Mouse (Mus musculus): ENCODE data around the gene Capzb. TPM values are rescaled to one million over a fixed set of nuclear protein-coding genes. Genes with fewer than 3 reads are reported as not detected.
A peak's percentile ranks its signal among the peaks of the same experiment; 100 is the strongest.

Capzb gene
- polyA plus RNA-seq, 1 experiment from 2014 or later, result 399 TPM

DNA sequence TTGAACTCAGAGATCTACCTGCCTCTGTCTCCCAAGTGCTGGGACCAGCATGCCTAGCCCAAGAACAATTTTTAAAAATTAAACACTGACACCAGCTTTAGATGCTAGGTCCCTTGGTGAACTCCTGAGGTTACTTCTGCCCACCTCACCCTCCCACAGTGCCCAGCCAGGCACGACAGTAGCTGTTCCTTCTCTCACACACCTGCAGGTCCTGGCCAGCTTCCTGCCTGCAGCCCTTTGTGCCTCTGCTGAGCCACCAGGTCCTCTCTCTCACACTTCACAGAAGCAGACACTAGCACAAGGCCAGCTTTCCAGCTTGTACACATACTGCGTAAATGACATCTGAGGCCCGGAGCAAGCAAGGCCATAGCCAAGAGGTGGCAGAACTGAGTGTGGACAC, 112.8 kb downstream of the Capzb start:
- Histone ChIP-seq H3K36me3 (peaks cover 37% of the 10 kb centered on the region), H3K27ac (no peak overlapping the region), H3K4me1 (peaks cover 14% of the 10 kb centered on the region), H3K27me3 (no peaks in the 10 kb centered on the region), H3K9ac (no peak overlapping the region), H3K9me3 (no peaks in the 10 kb centered on the region), H3K4me3 (no peak overlapping the region), H3K4me2 (no peak overlapping the region)
- ATAC-seq (ENCODE audit: insufficient number of reproducible peaks, low FRiP score, low TSS enrichment, low read depth), result no peak
- 88% methylated on average over 3 of the region's 3 CpGs for WGBS

DNA sequence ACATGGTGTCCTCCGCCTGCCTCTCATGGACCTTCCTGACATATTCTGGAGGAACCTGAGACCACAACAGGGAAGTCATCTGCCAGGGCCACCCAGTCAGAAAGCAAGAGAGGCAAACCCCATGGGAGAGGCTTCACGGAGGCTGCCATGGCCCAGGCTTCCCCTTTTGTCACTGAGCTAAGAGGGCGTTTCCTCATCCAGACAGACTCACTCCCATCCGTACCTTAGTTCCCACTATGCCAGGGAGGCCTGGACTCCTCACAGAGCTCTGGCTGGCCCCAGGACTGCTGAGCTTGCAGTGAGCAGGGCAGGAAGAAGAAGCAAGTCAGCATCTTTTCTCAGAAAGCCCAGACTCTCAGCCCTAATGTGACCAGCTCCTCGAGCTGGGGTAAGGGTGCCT, 115.2 kb downstream of the Capzb start:
- Histone ChIP-seq H3K9ac (no peak overlapping the region), H3K4me1 (peaks cover 30% of the 10 kb centered on the region), H3K27ac (no peak overlapping the region), H3K4me3 (no peak overlapping the region), H3K27me3 (no peaks in the 10 kb centered on the region), H3K4me2 (no peak overlapping the region), H3K9me3 (no peaks in the 10 kb centered on the region), H3K36me3 (peaks cover 20% of the 10 kb centered on the region)
- ATAC-seq (ENCODE audit: insufficient number of reproducible peaks, low FRiP score, low TSS enrichment, low read depth), result no peak
- WGBS, result 86% methylated on average over 5 of the region's 5 CpGs

DNA sequence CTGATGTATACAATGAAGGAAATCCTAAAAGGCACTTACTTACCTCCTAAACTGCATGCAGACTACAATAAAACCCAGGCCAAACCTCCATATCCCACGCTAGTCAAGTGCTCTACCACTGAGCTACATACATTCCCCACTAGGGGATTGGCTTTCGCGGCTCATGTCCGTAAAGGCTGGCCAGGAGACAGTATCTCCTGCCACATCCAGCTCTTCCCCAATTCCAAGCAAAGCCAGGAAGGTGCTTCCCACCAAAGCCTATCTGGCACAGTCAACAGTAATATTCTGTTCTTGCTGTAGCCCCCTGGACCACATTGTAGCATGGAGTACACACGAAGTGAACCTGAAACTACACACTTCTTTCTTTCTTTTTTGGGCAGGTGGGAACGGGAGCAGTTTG, 117.0 kb downstream of the Capzb start:
- H3K9me3 ChIP-seq, result no peaks in the 10 kb centered on the region
- peak overlapping the region; percentile 88 for H3K9ac ChIP-seq
- ATAC-seq (ENCODE audit: insufficient number of reproducible peaks, low FRiP score, low TSS enrichment, low read depth), result no peak
- peaks cover 30% of the 10 kb centered on the region for H3K4me1 ChIP-seq
- 18% methylated on average over 6 of the region's 6 CpGs for WGBS
- no peaks in the 10 kb centered on the region for H3K27me3 ChIP-seq
- H3K36me3 ChIP-seq, result peaks cover 24% of the 10 kb centered on the region
- H3K27ac ChIP-seq, result 0 out of 2 replicates have a peak overlapping the region, but pooled peaks have one; percentile 77
- H3K4me2 ChIP-seq, result peak overlapping the region; percentile 94
- peak overlapping the region; percentile 67 for H3K4me3 ChIP-seq

DNA sequence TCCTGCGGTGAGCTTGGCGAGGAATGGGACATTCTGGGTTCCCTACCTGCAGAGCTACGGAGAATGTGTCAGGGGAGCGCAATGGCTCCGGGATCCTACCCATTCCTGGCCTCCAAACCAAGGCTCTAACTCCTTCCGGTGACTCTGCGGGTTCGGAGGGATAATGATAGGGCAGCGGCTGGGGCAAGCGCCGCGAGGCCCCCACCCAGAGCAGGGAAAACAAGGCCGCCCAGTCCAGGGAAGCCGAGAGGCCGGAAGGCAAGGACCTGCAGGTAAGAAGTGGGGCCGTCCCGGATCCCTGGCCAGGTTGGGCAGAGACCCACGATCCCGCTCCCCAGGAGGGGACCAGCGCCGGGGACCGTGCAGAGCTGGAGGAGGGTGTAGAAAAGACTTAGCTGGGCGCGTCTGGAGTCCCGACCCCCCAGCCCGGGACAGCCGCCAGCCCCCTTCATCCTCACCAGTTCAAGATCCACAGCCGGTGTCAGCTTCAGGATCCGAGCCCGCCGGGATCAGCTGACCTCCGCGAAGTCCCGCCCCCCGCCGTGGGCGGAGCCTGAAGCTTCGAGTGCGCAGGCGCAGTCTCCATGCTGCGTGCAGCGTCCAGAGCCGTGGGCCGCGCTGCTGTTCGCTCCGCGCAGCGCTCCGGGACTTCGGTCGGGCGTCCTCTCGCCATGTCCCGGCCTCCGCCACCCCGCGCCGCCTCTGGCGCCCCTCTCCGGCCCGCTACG, 117.6 kb downstream of the Capzb start, which contains the start of the genes Pqlc2 and Akr7a5:
TSS of gene Pqlc2 (minus strand) at position 538 of the 728 bp plus-strand sequence.
TSS of gene Akr7a5 (plus strand) at position 574 of the 728 bp plus-strand sequence.
- Histone ChIP-seq H3K4me3 (peak within 1 kb of the TSS; percentile 67), H3K4me1 (peaks cover 30% of the 10 kb centered on the region), H3K9me3 (no peaks in the 10 kb centered on the region), H3K27me3 (no peaks in the 10 kb centered on the region), H3K9ac (peak within 1 kb of the TSS; percentile 88), H3K36me3 (peaks cover 24% of the 10 kb centered on the region), H3K4me2 (peak within 1 kb of the TSS; percentile 94), H3K27ac (peak within 1 kb of the TSS; percentile 77)
- peak; percentile 87 for ATAC-seq (ENCODE audit: insufficient number of reproducible peaks, low FRiP score, low TSS enrichment, low read depth)
- WGBS, result under 1% methylated on average over 62 of the region's 63 CpGs

DNA sequence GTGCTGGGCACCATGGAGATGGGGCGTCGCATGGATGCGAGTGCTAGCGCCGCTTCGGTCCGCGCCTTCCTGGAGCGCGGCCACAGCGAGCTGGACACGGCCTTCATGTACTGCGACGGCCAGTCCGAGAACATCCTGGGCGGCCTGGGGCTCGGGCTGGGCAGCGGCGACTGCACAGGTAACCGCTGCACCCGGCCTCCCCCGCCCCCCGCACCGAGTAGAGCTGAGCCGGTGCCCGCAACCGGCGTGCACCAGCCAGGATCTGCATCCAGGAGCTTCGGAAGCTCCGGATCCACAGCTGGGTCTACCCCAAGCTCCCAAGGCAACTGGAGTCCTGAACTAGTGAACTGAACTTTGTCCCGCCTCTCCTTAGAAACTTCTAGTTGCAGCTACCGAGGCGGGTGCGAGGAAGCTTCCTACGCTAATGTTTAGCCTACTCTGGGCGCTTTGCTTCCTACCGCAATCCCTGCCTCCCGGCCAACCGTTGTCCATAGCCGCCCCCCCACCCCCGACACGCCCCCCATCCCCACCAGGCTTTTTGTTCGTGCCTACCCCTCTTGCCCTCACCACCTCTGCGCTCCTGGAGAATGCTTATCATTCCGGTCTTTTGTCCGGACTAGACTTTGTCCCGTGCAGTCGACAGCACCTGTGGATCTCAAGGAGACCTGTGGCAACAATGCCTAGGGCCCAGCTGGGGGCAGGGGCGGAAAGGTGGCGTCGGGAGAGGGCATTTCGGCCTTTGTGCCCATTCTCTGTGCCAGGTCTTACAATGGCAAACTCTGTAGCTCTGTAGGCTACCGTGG, 118.4 kb downstream of the Capzb start:
- no peaks in the 10 kb centered on the region for H3K27me3 ChIP-seq
- peak; percentile 42 for ATAC-seq (ENCODE audit: insufficient number of reproducible peaks, low FRiP score, low TSS enrichment, low read depth)
- peak overlapping the region; percentile 94 for H3K4me2 ChIP-seq
- peaks cover 30% of the 10 kb centered on the region for H3K4me1 ChIP-seq
- H3K27ac ChIP-seq, result peak overlapping the region; percentile 77
- H3K36me3 ChIP-seq, result peaks cover 26% of the 10 kb centered on the region
- peak overlapping the region; percentile 79 for H3K9ac ChIP-seq
- under 1% methylated on average over 53 of the region's 53 CpGs for WGBS
- H3K4me3 ChIP-seq, result peak overlapping the region; percentile 67
- no peaks in the 10 kb centered on the region for H3K9me3 ChIP-seq

DNA sequence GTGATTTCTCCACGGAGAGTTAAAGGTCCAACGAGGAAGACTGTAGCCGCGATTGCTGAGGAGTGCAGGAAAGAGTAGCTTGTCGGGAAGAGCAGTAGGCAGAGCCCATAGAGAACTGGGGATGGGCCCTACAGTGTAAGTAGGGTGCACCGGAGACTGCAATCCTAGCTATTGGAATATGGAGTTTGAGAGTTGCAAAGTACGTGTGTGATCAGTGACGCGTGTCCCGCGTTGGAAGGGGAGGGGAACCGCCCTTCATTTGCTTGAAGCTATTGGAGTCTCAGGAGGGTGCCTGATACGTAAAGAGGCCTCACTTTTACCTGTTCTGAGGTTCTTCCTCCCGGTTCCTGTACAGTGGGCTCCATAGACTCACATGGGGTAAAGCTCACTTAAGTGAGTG, 119.0 kb downstream of the Capzb start:
- no peaks in the 10 kb centered on the region for H3K9me3 ChIP-seq
- peak overlapping the region; percentile 67 for H3K4me3 ChIP-seq
- WGBS, result 12% methylated on average over 14 of the region's 14 CpGs
- peak overlapping the region; percentile 79 for H3K9ac ChIP-seq
- ATAC-seq (ENCODE audit: insufficient number of reproducible peaks, low FRiP score, low TSS enrichment, low read depth), result no peak
- H3K4me2 ChIP-seq, result peak overlapping the region; percentile 94
- H3K4me1 ChIP-seq, result peaks cover 30% of the 10 kb centered on the region
- no peaks in the 10 kb centered on the region for H3K27me3 ChIP-seq
- H3K27ac ChIP-seq, result no peak overlapping the region
- peaks cover 26% of the 10 kb centered on the region for H3K36me3 ChIP-seq

DNA sequence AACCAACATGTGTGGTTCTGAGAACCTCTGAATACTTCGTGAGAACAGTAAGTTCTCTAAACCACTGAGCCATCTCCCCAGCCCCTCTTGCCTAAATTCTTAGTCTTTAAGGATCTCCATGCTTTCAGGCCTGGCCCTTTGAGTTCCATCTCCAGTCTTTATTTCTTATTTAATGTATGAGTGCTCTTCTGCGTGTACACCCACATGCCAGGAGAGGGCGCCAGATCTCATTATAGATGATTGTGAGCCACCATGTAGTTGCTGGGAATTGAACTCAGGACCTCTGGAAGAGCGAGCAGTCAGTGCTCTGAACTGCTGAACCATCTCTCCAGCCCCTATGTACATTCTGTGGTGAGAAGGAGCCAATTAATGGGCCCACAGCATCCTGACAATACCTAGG, 119.9 kb downstream of the Capzb start:
- no peak overlapping the region for H3K27ac ChIP-seq
- H3K4me2 ChIP-seq, result no peak overlapping the region
- 65% methylated on average over 4 of the region's 4 CpGs for WGBS
- no peak overlapping the region for H3K9ac ChIP-seq
- H3K4me1 ChIP-seq, result peaks cover 30% of the 10 kb centered on the region
- H3K36me3 ChIP-seq, result peaks cover 33% of the 10 kb centered on the region
- H3K27me3 ChIP-seq, result no peaks in the 10 kb centered on the region
- no peaks in the 10 kb centered on the region for H3K9me3 ChIP-seq
- no peak overlapping the region for H3K4me3 ChIP-seq
- no peak for ATAC-seq (ENCODE audit: insufficient number of reproducible peaks, low FRiP score, low TSS enrichment, low read depth)

DNA sequence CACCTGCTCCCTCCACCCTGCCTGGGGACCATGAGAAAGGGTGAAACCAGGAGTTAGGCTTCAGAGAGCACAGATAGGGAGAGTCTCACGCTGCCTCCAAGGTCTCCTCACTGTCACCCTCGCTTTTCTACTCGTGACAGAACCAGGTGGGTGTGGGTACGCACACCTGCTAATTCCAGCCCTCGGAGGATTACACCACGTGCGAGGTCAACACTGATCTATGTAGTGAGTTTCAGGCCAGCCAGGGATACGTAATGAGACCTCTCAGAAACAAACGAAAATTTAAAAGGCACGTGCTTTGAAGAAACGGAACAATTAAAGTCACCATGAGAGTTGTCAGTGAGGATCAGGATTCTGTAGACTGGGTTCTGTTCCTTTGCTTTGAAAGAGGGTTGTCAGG, 125.8 kb downstream of the Capzb start:
- peaks cover 49% of the 10 kb centered on the region for H3K36me3 ChIP-seq
- H3K9ac ChIP-seq, result no peak overlapping the region
- WGBS, result 93% methylated on average over 11 of the region's 11 CpGs
- H3K27me3 ChIP-seq, result no peaks in the 10 kb centered on the region
- ATAC-seq (ENCODE audit: insufficient number of reproducible peaks, low FRiP score, low TSS enrichment, low read depth), result no peak
- H3K4me1 ChIP-seq, result no peaks in the 10 kb centered on the region
- H3K4me3 ChIP-seq, result no peak overlapping the region
- no peak overlapping the region for H3K27ac ChIP-seq
- no peak overlapping the region for H3K4me2 ChIP-seq
- H3K9me3 ChIP-seq, result no peaks in the 10 kb centered on the region

DNA sequence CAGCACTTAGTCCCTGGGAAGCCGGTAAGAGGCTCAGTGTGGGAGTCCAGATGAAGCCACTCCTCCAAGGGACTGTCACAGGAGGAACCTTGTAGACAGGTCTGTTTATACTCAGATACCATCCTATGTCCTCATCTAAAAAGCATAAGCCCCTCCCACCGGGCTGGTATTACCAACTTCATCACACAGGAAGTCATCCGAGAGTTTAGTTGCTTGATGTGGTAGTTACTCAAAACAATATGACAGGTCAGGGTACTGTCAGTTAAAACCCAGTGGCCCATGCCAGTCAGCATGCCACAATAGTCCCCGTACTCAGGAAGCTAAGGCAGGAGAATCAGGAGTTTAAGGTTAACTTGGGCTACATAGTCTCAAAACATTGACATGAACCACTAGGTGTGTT, 127.0 kb downstream of the Capzb start:
- H3K4me2 ChIP-seq, result no peak overlapping the region
- H3K4me3 ChIP-seq, result no peak overlapping the region
- no peak overlapping the region for H3K27ac ChIP-seq
- H3K9ac ChIP-seq, result no peak overlapping the region
- ATAC-seq (ENCODE audit: insufficient number of reproducible peaks, low FRiP score, low TSS enrichment, low read depth), result no peak
- H3K36me3 ChIP-seq, result peaks cover 41% of the 10 kb centered on the region
- H3K9me3 ChIP-seq, result no peaks in the 10 kb centered on the region
- H3K4me1 ChIP-seq, result no peaks in the 10 kb centered on the region
- WGBS, result 92% methylated on average over 4 of the region's 4 CpGs
- no peaks in the 10 kb centered on the region for H3K27me3 ChIP-seq

DNA sequence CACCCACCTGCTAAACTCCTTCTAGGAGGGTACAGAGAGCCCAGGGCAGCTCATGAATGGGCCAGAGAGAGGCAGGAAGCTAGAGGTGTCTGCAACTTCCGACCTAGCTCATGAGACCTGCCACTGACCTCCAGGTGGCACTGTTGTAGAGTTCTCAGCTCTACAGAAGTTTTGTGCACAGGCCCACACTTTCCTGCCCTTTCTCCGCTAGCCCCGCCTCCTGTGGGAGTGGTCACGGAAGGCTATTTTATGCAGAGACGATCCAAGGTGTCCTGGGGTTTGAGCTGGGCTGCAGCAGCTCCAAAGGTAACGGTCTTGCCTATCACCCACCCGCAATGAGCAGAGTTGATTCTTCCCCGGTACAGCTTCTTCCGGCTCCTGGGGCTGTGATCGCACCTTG, 137.9 kb downstream of the Capzb start:
- H3K36me3 ChIP-seq, result no peaks in the 10 kb centered on the region
- peak overlapping the region; percentile 41 for H3K4me2 ChIP-seq
- H3K9ac ChIP-seq, result no peak overlapping the region
- H3K4me1 ChIP-seq, result no peaks in the 10 kb centered on the region
- no peak overlapping the region for H3K27ac ChIP-seq
- 11% methylated on average over 10 of the region's 10 CpGs for WGBS
- no peaks in the 10 kb centered on the region for H3K27me3 ChIP-seq
- 0 out of 2 replicates have a peak, but pooled peaks have one; percentile 61 for ATAC-seq (ENCODE audit: insufficient number of reproducible peaks, low FRiP score, low TSS enrichment, low read depth)
- no peaks in the 10 kb centered on the region for H3K9me3 ChIP-seq
- peak overlapping the region; percentile 29 for H3K4me3 ChIP-seq

DNA sequence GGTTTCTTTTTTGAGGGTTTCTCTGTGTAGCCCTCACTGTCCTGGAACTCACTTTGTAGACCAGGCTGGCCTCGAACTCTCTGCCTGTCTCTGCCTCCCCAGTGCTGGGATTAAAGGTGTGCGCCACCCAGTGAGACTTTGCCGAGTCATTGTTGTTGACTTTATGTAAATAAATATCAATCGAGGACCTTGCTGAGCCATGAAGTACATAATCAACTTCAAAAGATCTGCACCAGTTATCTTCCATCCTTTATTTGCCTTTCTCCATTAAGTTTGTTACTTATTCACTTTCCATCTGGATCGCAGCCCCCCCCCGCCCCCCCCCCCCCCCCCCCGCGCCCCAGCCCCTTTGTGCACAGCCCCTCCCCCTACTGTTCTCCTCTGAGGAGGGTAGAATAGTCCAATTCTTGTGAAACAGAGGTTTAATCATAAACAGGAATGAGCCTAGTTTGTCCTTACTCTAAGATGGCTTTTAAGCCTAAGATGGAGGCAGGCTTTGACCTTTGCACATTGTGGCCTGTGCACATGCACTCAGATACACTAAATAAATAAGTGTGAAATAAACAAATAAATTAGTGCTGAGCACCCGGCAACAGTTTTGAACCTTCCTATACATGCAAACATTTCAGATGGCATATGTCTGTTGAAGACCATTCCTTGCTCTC, 142.1 kb downstream of the Capzb start:
- Histone ChIP-seq H3K36me3 (no peaks in the 10 kb centered on the region), H3K9ac (no peak overlapping the region), H3K9me3 (no peaks in the 10 kb centered on the region), H3K4me1 (peaks cover 4% of the 10 kb centered on the region), H3K27ac (no peak overlapping the region), H3K27me3 (peaks cover 8% of the 10 kb centered on the region), H3K4me2 (no peak overlapping the region), H3K4me3 (no peak overlapping the region)
- no peak for ATAC-seq (ENCODE audit: insufficient number of reproducible peaks, low FRiP score, low TSS enrichment, low read depth)
- WGBS, result 77% methylated on average over 6 of the region's 9 CpGs

DNA sequence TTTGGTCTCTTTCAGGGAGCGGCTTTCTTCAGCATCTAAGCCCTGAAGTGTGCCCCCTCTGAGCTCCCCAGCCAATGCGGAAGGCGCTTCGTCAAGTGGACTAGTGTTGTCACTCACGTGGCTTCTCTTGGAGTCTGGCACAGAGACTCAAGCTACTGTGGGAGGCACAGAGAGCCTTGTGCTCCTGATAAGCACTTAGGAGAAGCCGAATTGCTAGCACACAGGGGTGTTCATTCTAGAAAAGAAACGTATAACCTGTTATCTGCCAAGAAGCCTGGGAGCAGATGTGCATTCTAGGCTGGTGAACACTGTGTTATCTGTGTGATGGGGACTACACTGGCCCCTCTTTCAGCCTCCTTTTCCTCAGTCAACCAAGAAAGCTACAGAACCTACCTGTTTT, 142.8 kb downstream of the Capzb start:
- 63% methylated on average over 7 of the region's 7 CpGs for WGBS
- no peak overlapping the region for H3K4me2 ChIP-seq
- ATAC-seq (ENCODE audit: insufficient number of reproducible peaks, low FRiP score, low TSS enrichment, low read depth), result no peak

More for the DNA sequence above, 142.8 kb downstream of the Capzb start:
- Histone ChIP-seq H3K4me1 (peaks cover 6% of the 10 kb centered on the region), H3K9ac (no peak overlapping the region), H3K27me3 (peaks cover 8% of the 10 kb centered on the region), H3K36me3 (no peaks in the 10 kb centered on the region), H3K9me3 (no peaks in the 10 kb centered on the region), H3K4me3 (no peak overlapping the region), H3K27ac (no peak overlapping the region)
